Mouse (Mus musculus) E14TG2a.4 (cell line): ENCODE measurements around the gene Anapc10.
"Not testable (repeated sequence)": the region's sequence is repeated elsewhere in the genome, so short reads cannot be mapped to it uniquely, and the experiment has no call there.

ENCODE experiments used
- CTCF ChIP-seq: conservative IDR thresholded peaks from 2 replicates; pipeline ENCODE4 v1.5.1; 2014; ENCODE audit warnings: low read length
- NANOG ChIP-seq: IDR thresholded peaks from 2 replicates; pipeline ENCODE4 v1.6.1; 2014; ENCODE audit warnings: borderline replicate concordance, low read length, mixed read lengths
- POU5F1 ChIP-seq: IDR thresholded peaks from 2 replicates; pipeline ENCODE4 v1.6.1; 2014; ENCODE audit warnings: low read length, borderline replicate concordance

DNA sequence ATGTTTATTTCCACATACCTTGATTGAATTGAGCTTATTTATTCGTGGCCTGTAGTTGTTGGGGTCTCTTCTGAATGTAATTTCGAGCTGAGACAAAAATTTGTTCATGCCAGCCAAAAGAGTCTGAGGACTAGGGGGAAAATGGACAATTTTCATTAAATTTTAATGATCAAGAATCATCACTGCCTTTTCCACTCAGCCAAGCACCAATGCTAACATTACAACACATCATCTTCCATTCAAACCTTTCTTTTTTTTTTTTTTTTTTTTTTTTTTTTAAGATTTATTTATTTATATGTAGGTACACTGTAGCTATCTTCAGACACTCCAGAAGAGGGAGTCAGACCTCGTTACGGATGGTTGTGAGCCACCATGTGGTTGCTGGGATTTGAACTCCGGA lies 25.7 kb upstream of the Anapc10 start:
- not testable (repeated sequence) for TF ChIP-seq CTCF, POU5F1, NANOG
